Mouse (Mus musculus): ENCODE data around the gene Lrrc28. TPM values are rescaled to one million over a fixed set of nuclear protein-coding genes. Genes with fewer than 3 reads are reported as not detected.

Lrrc28 gene
- polyA plus RNA-seq, 1 experiment from 2014 or later = 13.5 TPM

- no peaks in the 10 kb centered on the region for H3K9me3 ChIP-seq (ENCODE audit: control insufficient read depth, low read length)
- WGBS = 14% methylated on average over 7 of the region's 7 CpGs
- H3K27ac ChIP-seq (ENCODE audit: low read length) = peak overlapping the region; percentile 90
- peak overlapping the region; percentile 5; the same call in 1 of the 2 replicates for H3K9ac ChIP-seq (ENCODE audit: low read length)
- no peak overlapping the region for H3K4me3 ChIP-seq (ENCODE audit: low read length)
- peaks cover 37% of the 10 kb centered on the region for H3K4me1 ChIP-seq (replicated peaks; ENCODE audit: control insufficient read depth, insufficient read depth, low read length)
- H3K4me2 ChIP-seq (ENCODE audit: low read depth, low read length) = no peak overlapping the region
- no peaks in the 10 kb centered on the region for H3K27me3 ChIP-seq (ENCODE audit: control insufficient read depth, insufficient read depth, low read depth, low read length)
- ATAC-seq (ENCODE audit: low read depth) = peak; percentile 74
- H3K36me3 ChIP-seq (ENCODE audit: control insufficient read depth, insufficient read depth, low read length) = no peaks in the 10 kb centered on the region
These were observed 181.5 kb downstream of the Lrrc28 start for GRCm38 (mm10) chr7:67463565-67463964.

Other genes with a start within 250 kb of the Lrrc28 start
- gene Ttc23, start 2.1 kb upstream of the Lrrc28 start, polyA plus RNA-seq (2015; fragmentation: Nextera tagmentation; extraction: Ambion mirVana) = 27.1 and 29.8 TPM in 2 replicates
- 12.9 and 13.8 TPM in 2 replicates for gene Synm, start 114.5 kb upstream of the Lrrc28 start, polyA plus RNA-seq (2015; fragmentation: Nextera tagmentation; extraction: Ambion mirVana)